Mouse (Mus musculus) neural tube, embryonic 14.5 days (tissue): ENCODE measurements around the gene Sgpl1. TPM values are rescaled to one million over a fixed set of nuclear protein-coding genes. Genes with fewer than 3 reads are reported as not detected.

Experiments used
- ATAC-seq: fragments of 200-750 bp; cut with Nextera tagmentation; 2 replicates; pipeline ENCODE4 v1.8.0; 2017; ENCODE audit warnings: low read depth, mild to moderate bottlenecking, moderate TSS enrichment, moderate library complexity
- H3K27ac ChIP-seq: fragments of 300-500 bp; sonication (generic); 2 replicates; pipeline ENCODE4 v1.5.1; 2014; ENCODE audit warnings: low read depth, mild to moderate bottlenecking, control low read depth, low read length, moderate library complexity, mixed read lengths
- H3K27me3 ChIP-seq: fragments of 300-500 bp; sonication (generic); 2 replicates; pipeline ENCODE4 v1.6.1; 2014; ENCODE audit warnings: low read length; ENCODE audit not compliant: control insufficient read depth, insufficient read depth
- H3K36me3 ChIP-seq: fragments of 300-500 bp; sonication (generic); 2 replicates; pipeline ENCODE4 v1.6.1; 2014; ENCODE audit warnings: low read length, mixed read lengths; ENCODE audit not compliant: control insufficient read depth, insufficient read depth
- H3K4me1 ChIP-seq: fragments of 300-500 bp; sonication (generic); 2 replicates; pipeline ENCODE4 v1.6.1; 2014; ENCODE audit warnings: low read length; ENCODE audit not compliant: control insufficient read depth, insufficient read depth
- H3K4me2 ChIP-seq: fragments of 300-500 bp; sonication (generic); 2 replicates; pipeline ENCODE4 v1.6.1; 2014; ENCODE audit warnings: mild to moderate bottlenecking, low read depth, low read length, control low read depth
- H3K4me3 ChIP-seq: fragments of 300-500 bp; sonication (generic); 2 replicates; pipeline ENCODE4 v1.5.1; 2014; ENCODE audit warnings: low read depth, low read length, control low read depth, mixed read lengths
- H3K9ac ChIP-seq: fragments of 300-500 bp; sonication (generic); replicated peaks from 2 replicates; pipeline ENCODE4 v1.6.1; 2014; ENCODE audit warnings: low read depth, mild to moderate bottlenecking, control low read depth, low read length, mixed read lengths
- H3K9me3 ChIP-seq: fragments of 300-500 bp; sonication (generic); 2 replicates; pipeline ENCODE4 v1.6.1; 2016; ENCODE audit warnings: low read length; ENCODE audit not compliant: control insufficient read depth
- WGBS: fragments of 180-500 bp; shearing (Covaris S2); extraction: QIAGEN DNeasy Blood & Tissue Kit; methylation state at CpG from one replicate; pipeline ENCODE4 v1.1.7; 2014; 5-methylcytosine and 5-hydroxymethylcytosine counted together
- polyA plus RNA-seq: library from polyadenylated mRNA; unstranded; fragments of >200 nt; fragmentation: Nextera tagmentation; extraction: Ambion mirVana; gene quantifications from 2 replicates; pipeline ENCODE4 v1.2.1, GENCODE M21; 2014

The Sgpl1 gene
- polyA plus RNA-seq, 1 experiment from 2014 or later: 47.9 TPM

DNA sequence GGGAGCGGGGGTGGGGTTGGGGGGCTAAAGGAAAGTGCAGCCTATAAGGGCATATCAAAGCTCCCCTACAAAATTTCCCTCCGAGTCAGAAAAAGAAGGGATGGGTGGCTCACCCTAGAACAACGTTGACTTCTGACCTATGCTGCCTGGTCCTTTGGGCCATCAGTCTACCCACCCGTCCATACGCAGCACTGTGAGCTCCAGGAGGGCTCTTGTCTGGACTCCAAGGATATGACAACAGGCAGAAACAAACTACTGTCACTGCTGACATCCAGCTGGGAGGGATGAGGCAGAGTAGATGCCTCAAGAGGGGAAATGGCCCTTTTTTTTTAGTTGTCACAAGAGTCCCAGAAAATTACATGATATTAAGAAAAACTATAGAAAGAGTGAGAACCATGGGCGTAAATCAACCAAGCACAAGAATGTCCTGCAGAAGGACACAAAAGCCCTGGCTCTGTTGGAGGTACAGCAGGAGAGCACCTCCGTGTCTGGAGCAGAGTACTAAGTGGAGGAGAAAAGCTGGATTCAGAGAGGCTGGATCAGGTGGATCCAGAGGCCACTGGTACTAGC is 28.8 kb upstream of the Sgpl1 start:
- H3K4me1 ChIP-seq: no peaks in the 10 kb centered on the region
- H3K36me3 ChIP-seq: no peaks in the 10 kb centered on the region
- no peak overlapping the region for H3K4me2 ChIP-seq
- ATAC-seq: no peak
- H3K27ac ChIP-seq: no peak overlapping the region
- no peaks in the 10 kb centered on the region for H3K27me3 ChIP-seq
- 44% methylated on average over 7 of the region's 7 CpGs for WGBS
- H3K9me3 ChIP-seq: no peaks in the 10 kb centered on the region
- no peak overlapping the region for H3K4me3 ChIP-seq
- no peak overlapping the region for H3K9ac ChIP-seq

DNA sequence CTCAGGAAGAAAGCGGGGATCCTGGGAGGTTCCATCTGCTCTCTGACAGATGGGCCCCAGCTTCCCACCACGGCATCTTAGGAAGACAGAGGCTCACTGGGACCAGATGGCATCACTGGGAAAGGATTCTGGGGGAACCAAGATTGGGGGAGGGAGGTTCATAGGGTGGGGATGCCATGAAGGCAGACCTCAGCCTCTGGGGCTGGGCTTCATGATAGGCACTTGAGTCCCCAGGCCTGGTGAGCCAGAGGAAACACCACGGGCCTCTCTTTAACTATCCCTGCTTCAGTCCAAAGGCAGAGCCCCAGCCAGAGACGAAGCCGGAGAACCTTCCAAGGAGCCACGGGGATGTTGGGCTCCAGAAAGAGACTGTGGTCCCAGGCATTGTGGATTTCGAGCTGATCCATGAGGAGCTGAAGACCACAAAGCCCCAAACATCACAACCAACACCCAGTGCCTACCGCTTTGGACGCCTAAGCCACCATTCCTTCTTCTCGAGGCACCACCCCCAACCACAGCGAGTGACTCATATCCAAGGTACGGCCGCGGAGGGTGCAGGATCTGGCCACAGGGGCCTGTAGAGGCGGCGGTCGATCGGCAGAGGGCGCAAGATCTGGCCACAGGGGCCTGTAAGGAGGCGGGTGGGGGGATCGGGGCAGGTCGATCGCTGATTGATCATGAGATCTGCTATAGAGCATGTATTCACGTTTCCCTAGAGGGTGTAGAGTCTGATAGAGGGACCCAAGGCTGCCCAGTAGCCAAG is 28.1 kb upstream of the Sgpl1 start:
- Histone ChIP-seq H3K36me3 (no peaks in the 10 kb centered on the region), H3K27me3 (no peaks in the 10 kb centered on the region), H3K9me3 (no peaks in the 10 kb centered on the region), H3K4me3 (no peak overlapping the region), H3K9ac (no peak overlapping the region), H3K4me2 (no peak overlapping the region), H3K27ac (no peak overlapping the region), H3K4me1 (no peaks in the 10 kb centered on the region)
- ATAC-seq: no peak
- 13% methylated on average over 24 of the region's 24 CpGs for WGBS

DNA sequence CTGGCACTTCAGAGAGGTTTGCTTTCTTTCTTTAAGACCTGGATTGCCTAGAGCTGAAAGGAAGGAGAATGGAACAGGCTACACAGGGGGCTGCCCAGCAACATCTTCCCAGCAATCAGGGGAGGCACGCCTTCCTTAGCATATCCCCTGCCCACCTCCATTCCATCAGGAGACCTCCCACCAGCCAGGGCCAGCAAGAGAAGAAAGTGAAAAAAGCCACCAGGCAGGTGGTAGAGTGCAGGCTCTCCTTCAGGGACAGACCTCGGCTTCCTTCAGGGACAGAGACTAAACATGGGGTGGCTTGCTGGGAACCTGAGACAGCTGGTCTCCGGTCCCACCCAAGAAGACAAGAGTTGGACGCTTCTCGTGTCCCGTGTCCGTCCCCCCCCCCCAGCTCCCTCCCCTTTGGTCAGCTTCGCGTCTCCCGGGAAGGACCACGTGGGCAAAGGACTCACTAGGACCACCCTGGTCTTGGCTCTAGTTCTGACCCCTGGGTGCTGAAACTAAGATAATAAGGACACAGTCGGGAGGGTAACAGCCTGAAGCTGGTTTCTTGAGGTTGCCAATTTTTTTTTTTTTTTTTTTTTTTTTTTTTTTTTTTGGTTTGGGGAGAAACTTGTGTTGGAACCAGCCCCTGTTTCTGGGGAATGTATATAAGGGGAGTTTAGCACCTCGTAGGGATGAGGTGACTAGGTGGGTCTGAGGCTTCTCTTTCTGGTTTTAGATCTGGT is 27.4 kb upstream of the Sgpl1 start:
- 43% methylated on average over 13 of the region's 13 CpGs for WGBS
- Histone ChIP-seq H3K9ac (no peak overlapping the region), H3K4me2 (no peak overlapping the region), H3K9me3 (no peaks in the 10 kb centered on the region), H3K4me3 (no peak overlapping the region), H3K36me3 (no peaks in the 10 kb centered on the region), H3K4me1 (no peaks in the 10 kb centered on the region), H3K27ac (no peak overlapping the region), H3K27me3 (no peaks in the 10 kb centered on the region)
- ATAC-seq: no peak

DNA sequence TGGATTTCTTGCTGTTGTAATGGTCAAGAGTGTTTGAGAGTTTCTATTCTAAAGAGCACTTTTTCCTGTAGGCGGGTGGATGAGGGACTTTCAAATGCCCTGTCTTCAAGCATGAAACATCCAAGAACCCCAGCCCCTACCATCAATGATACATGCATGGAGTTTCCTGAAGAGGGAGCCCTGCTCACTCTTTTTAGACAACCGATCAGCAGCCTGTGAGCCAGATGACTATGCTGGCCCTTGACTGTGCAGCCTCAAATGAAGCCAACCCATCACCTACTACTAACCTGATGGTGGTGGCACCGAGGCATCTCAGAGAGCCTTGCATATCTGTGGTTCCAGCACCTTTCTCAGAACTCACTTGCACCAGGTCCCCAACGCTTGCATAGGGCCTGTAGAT is 25.0 kb upstream of the Sgpl1 start:
- H3K4me2 ChIP-seq: no peak overlapping the region
- no peak for ATAC-seq
- no peak overlapping the region for H3K27ac ChIP-seq
- H3K9me3 ChIP-seq: no peaks in the 10 kb centered on the region
- H3K27me3 ChIP-seq: no peaks in the 10 kb centered on the region
- H3K36me3 ChIP-seq: no peaks in the 10 kb centered on the region
- H3K4me3 ChIP-seq: no peak overlapping the region
- H3K4me1 ChIP-seq: no peaks in the 10 kb centered on the region
- WGBS: 85% methylated on average over 4 of the region's 4 CpGs
- no peak overlapping the region for H3K9ac ChIP-seq

DNA sequence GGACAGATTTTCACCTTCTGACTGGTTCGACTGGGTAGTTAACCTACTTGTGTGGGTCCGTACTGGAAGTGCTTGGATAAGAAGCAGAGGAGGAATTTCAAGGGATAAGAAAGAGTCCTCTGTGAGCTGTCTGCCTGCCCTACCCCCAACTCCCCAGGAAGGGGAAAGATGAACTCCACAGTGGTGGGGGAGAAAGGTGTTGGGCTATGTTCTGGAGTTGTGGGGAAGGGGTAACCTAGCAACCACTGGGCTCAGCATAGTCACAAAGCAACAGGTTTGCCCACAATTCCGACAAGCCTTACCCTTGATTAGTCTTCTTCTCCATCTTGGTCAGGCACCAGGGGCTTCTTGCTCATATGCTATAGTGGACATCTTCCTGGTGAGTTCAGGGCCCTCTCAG is 24.2 kb upstream of the Sgpl1 start, which contains the start of gene Tbata:
Tbata (plus strand) TSS at position 301 of the 400 bp plus-strand sequence.
- H3K27ac ChIP-seq: no peak within 1 kb of the TSS
- no peaks in the 10 kb centered on the region for H3K4me1 ChIP-seq
- H3K36me3 ChIP-seq: no peaks in the 10 kb centered on the region
- no peaks in the 10 kb centered on the region for H3K9me3 ChIP-seq
- 77% methylated on average over 3 of the region's 3 CpGs for WGBS
- no peak for ATAC-seq
- no peak within 1 kb of the TSS for H3K9ac ChIP-seq
- no peak within 1 kb of the TSS for H3K4me2 ChIP-seq
- no peaks in the 10 kb centered on the region for H3K27me3 ChIP-seq
- no peak within 1 kb of the TSS for H3K4me3 ChIP-seq

DNA sequence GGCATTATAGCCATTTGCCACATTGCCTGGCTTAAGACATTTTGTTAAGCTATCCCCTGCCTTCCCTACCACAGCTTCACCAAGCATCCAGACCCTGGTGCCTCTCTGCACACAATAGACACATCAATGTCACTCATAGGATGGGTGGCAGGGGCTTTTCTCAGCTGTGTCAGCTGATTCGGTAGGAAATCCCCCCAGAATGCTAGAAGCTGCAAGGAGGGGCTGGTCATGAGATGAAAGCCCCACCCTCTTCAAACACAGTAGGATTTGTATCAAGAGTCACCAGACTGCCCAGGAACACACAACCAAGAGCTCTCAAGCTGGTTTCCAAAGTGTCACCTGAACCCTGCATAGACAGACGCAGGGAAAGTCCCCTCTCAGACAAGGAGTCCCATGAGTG is 20.9 kb upstream of the Sgpl1 start:
- Histone ChIP-seq H3K4me2 (no peak overlapping the region), H3K27me3 (no peaks in the 10 kb centered on the region), H3K4me1 (no peaks in the 10 kb centered on the region), H3K27ac (no peak overlapping the region), H3K9ac (no peak overlapping the region), H3K9me3 (no peaks in the 10 kb centered on the region), H3K36me3 (no peaks in the 10 kb centered on the region), H3K4me3 (no peak overlapping the region)
- 81% methylated on average over 2 of the region's 2 CpGs for WGBS
- no peak for ATAC-seq

DNA sequence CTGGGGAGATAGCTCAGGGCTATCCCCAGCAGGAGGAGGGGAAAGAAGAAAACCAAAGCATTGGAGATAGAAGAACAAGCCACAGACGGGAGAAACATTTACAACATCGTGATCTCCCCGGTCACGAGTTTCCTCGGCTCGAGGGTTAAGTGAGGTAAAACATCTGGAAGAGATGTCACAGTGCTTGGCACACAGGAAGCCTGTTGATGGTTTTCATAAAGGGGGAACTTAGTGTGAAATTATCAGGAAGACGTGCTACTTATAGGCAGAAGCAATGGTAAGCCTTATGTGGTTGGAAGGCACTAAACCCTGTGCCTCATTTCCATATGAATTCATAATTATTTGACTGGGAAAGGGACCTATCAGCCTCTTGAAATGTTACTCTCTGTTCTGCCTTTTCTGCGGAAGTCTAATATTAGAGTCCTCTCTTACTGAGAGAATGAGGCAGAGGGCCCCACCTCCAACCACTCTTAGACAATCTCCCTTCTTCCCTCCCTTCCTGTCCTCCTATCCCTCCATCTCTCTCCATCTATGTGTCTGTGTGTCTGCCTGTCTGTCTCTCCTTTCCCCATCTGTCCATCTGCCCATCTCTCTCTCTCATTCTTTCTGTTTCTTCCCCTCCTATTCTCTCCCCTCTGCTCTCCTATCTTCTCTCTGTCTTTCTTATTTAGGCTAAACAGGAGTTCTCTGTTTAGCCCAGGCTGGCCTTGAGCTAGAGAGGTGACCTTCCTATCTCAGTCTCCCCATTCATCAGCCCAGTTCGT is 20.0 kb upstream of the Sgpl1 start:
- no peaks in the 10 kb centered on the region for H3K4me1 ChIP-seq
- H3K9ac ChIP-seq: no peak overlapping the region
- no peaks in the 10 kb centered on the region for H3K36me3 ChIP-seq
- no peaks in the 10 kb centered on the region for H3K9me3 ChIP-seq
- WGBS: 75% methylated on average over 9 of the region's 9 CpGs
- no peaks in the 10 kb centered on the region for H3K27me3 ChIP-seq
- no peak for ATAC-seq
- no peak overlapping the region for H3K4me2 ChIP-seq
- H3K27ac ChIP-seq: no peak overlapping the region
- H3K4me3 ChIP-seq: no peak overlapping the region

DNA sequence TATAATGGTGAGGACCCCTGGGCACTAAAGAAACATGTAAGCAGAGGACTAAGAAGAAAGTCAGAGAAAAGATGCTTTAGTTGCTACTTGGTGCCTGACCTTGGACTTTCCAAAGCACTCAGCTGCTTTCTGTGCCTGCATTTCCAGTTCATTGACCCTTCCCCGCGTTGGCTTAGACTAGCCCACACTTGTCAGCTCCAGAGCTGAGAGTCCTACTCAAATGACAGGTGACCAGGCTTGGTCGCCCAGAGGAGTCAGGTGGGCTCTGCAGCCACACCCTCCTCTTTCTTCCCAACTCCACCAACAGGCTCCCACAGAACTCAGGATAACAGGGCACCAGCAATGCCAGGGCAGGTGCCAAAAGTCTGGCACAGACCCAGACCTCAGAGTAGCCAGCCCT is 14.9 kb upstream of the Sgpl1 start:
- no peaks in the 10 kb centered on the region for H3K4me1 ChIP-seq

More for the DNA sequence above, 14.9 kb upstream of the Sgpl1 start:
- Histone ChIP-seq H3K27me3 (no peaks in the 10 kb centered on the region), H3K9me3 (no peaks in the 10 kb centered on the region), H3K36me3 (no peaks in the 10 kb centered on the region), H3K27ac (no peak overlapping the region), H3K9ac (no peak overlapping the region), H3K4me2 (no peak overlapping the region), H3K4me3 (no peak overlapping the region)
- ATAC-seq: no peak
- WGBS: 79% methylated on average over 3 of the region's 3 CpGs
